Comparison of ENCODE assay signal across 7 mouse cellular contexts in the genomic region with DNA sequence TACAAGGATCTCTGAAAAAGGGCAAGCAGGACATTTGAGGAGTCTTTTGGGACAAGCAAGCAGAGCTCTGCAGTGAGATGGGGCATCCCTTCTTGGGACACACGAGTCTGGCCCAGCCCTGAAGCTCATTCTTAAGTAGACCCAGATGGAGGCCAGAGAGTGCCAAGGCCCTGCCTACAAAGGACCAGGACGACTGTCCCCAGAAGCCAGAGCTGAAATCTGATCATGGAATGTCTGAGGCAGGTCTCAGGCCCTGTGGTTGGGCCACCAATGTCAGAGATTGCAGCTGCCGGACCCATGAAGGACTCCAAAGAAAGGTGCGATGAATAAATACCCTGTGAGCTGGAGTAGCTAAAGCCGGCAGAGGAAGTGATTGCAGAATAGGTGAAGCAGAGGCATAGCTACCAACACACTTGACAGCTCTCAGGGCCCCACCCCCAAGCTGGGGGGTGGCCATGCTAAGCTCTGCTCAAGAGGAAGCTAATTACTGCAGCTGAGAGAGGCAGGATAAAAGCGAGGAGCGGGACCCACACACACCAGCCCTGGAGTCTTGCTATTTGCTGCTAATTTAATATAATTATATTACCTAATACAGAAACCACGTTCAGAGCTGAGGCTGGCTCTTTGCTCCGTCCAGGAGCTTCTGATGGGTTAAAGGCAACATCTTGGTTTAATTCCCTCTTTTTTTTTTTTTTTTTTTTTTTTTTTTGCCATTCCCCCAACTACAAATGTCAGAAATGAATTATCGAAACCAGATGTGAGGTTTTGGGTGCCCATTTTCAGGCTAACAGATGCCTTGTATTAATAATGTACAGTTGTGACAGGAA. TPM values are rescaled to one million over a fixed set of nuclear protein-coding genes. Genes with fewer than 3 reads are reported as not detected.
DNase-seq lines count a peak whose midpoint lies in the region; ATAC-seq and TF ChIP-seq lines count a peak whose summit lies in the region.

No protein-coding gene starts in this region.

- H3K27ac ChIP-seq in forebrain, embryonic 11.5 days (ENCODE audit: low read depth, low read length) = peak overlapping the region; percentile 37; the same call in 1 of the 2 replicates
- H3K27ac ChIP-seq in limb, embryonic 14.5 days (replicated peaks; ENCODE audit: low read depth, low read length) = peak overlapping the region; percentile 84

- DNase-seq in spleen, adult 18-20 months = peak; percentile 43 to 48
- no peak for DNase-seq in spleen, adult 12 weeks (ENCODE audit: low spot score)
- DNase-seq in forebrain, embryonic 11.5 days (ENCODE audit: low spot score) = peak; percentile 69
- DNase-seq in limb, embryonic 14.5 days (ENCODE audit: low spot score) = peak; percentile 89
- peak; percentile 72 for DNase-seq in thymus, postnatal 0 days (ENCODE audit: low spot score)
- no peak for DNase-seq in layer of hippocampus, adult 8-10 months (ENCODE audit: low spot score in 2 of 2)
- no peak for DNase-seq in cerebellum, adult 11 months

- no peak overlapping the region for H3K4me3 ChIP-seq in forebrain, embryonic 11.5 days (ENCODE audit: low read depth, low read length)
- H3K4me3 ChIP-seq in limb, embryonic 14.5 days (replicated peaks; ENCODE audit: low read length) = no peak overlapping the region

- H3K4me2 ChIP-seq in forebrain, embryonic 11.5 days (ENCODE audit: low read depth, low read length, severe bottlenecking) = no peak overlapping the region
- H3K4me2 ChIP-seq in limb, embryonic 14.5 days (replicated peaks; ENCODE audit: low read depth, low read length, severe bottlenecking) = peak overlapping the region; percentile 26

- peaks cover 20% of the 10 kb centered on the region for H3K4me1 ChIP-seq in forebrain, embryonic 11.5 days (replicated peaks; ENCODE audit: control insufficient read depth, insufficient read depth, low read length)
- H3K4me1 ChIP-seq in limb, embryonic 14.5 days (ENCODE audit: control insufficient read depth, insufficient read depth, low read length) = peaks cover 56% of the 10 kb centered on the region

- peak; percentile 67 for ATAC-seq in forebrain, embryonic 11.5 days (replicated peaks; ENCODE audit: low FRiP score)
- ATAC-seq in limb, embryonic 14.5 days (ENCODE audit: low FRiP score, low read depth) = peak; percentile 54

- H3K36me3 ChIP-seq in forebrain, embryonic 11.5 days (ENCODE audit: control insufficient read depth, insufficient read depth, low read length) = no peaks in the 10 kb centered on the region
- no peaks in the 10 kb centered on the region for H3K36me3 ChIP-seq in limb, embryonic 14.5 days (ENCODE audit: control insufficient read depth, insufficient read depth, low read length)

- no peak overlapping the region for H3K9ac ChIP-seq in forebrain, embryonic 11.5 days (ENCODE audit: low read length)
- H3K9ac ChIP-seq in limb, embryonic 14.5 days (ENCODE audit: low read depth, low read length, severe bottlenecking) = no peak overlapping the region

- WGBS in forebrain, embryonic 11.5 days = 18% methylated on average over 10 of the region's 10 CpGs
- WGBS in limb, embryonic 14.5 days = 8% methylated on average over 10 of the region's 10 CpGs

- TF ChIP-seq POLR2A in limb, embryonic 14.5 days (IDR thresholded peaks at IDR 0.05; ENCODE audit: borderline replicate concordance, extremely low read depth, insufficient read depth, insufficient read length) = no peak

- H3K27me3 ChIP-seq in forebrain, embryonic 11.5 days (ENCODE audit: control insufficient read depth, insufficient read depth, low read length) = no peaks in the 10 kb centered on the region
- no peaks in the 10 kb centered on the region for H3K27me3 ChIP-seq in limb, embryonic 14.5 days (ENCODE audit: control insufficient read depth, insufficient read depth, low read length)

- no peaks in the 10 kb centered on the region; the same call in 1 of the 2 replicates for H3K9me3 ChIP-seq in forebrain, embryonic 11.5 days (ENCODE audit: control insufficient read depth, low read length)
- H3K9me3 ChIP-seq in limb, embryonic 14.5 days (ENCODE audit: control insufficient read depth, low read length) = no peaks in the 10 kb centered on the region

RNA-seq across cellular contexts. Expression of a gene that starts 28.4 kb away (rescaled TPM):
- polyA plus RNA-seq in forebrain, embryonic 11.5 days (2014; fragmentation: Nextera tagmentation; extraction: Ambion mirVana) = 6.2 and 8.0 TPM in 2 replicates
- polyA plus RNA-seq in limb, embryonic 14.5 days (2012; rRNA removed) = 10.0 and 15.5 TPM in 2 replicates
- polyA plus RNA-seq in limb, embryonic 14.5 days (2014; fragmentation: Nextera tagmentation; extraction: Ambion mirVana) = 12.6 and 14.7 TPM in 2 replicates
- polyA plus RNA-seq in thymus, postnatal 0 days (2015; fragmentation: Nextera tagmentation; extraction: Ambion mirVana) = 3.6 and 3.7 TPM in 2 replicates
- total RNA-seq in layer of hippocampus, adult 8-10 months (2022) = 1 to 10 TPM; 1.4 to 2.1 (median 1.7) TPM

RNA-seq across cellular contexts. Expression of a gene that starts 56.2 kb away (rescaled TPM):
- polyA plus RNA-seq in forebrain, embryonic 11.5 days (2014; fragmentation: Nextera tagmentation; extraction: Ambion mirVana) = 17.2 and 17.3 TPM in 2 replicates
- polyA plus RNA-seq in limb, embryonic 14.5 days (2012; rRNA removed) = 110 and 143 TPM in 2 replicates
- polyA plus RNA-seq in limb, embryonic 14.5 days (2014; fragmentation: Nextera tagmentation; extraction: Ambion mirVana) = 84.7 and 96.9 TPM in 2 replicates
- polyA plus RNA-seq in thymus, postnatal 0 days (2015; fragmentation: Nextera tagmentation; extraction: Ambion mirVana) = 2.6 and 3.2 TPM in 2 replicates
- 10 to 100 TPM; 13.4 to 17.3 (median 14.7) TPM for total RNA-seq in layer of hippocampus, adult 8-10 months (2022)

Comparison
In these comparisons a context has a peak if more than half of its experiments do, and no peak if none do; other contexts are left out.
1. DNase-seq: peak in spleen, adult 18-20 months (2 of 2), forebrain, embryonic 11.5 days (single experiment), limb, embryonic 14.5 days (single experiment) and thymus, postnatal 0 days (single experiment); none in spleen, adult 12 weeks (single experiment), layer of hippocampus, adult 8-10 months (0 of 2) and cerebellum, adult 11 months (single experiment).